Mouse (Mus musculus): ENCODE data around the gene Fah. TPM values are rescaled to one million over a fixed set of nuclear protein-coding genes. Genes with fewer than 3 reads are reported as not detected.

Fah gene
- total RNA-seq (2021) = 10 to 100 TPM; 42.2 to 66.4 TPM
- long read RNA-seq, experiment 1, transcript Fah-201 (14 exons, 1,585 nt) = major isoform, 63 of 81 reads
- long read RNA-seq, experiment 1, partial matches to known transcripts = 12 of 81 reads
- long read RNA-seq, experiment 1, other reads (novel, unspliced or antisense) = 6 of 81 reads
- long read RNA-seq, experiment 2, transcript Fah-201 (14 exons, 1,585 nt) = major isoform, 16 of 25 reads
- long read RNA-seq, experiment 2, partial matches to known transcripts = 6 of 25 reads
- long read RNA-seq, experiment 2, other reads (novel, unspliced or antisense) = 3 of 25 reads

DNA sequence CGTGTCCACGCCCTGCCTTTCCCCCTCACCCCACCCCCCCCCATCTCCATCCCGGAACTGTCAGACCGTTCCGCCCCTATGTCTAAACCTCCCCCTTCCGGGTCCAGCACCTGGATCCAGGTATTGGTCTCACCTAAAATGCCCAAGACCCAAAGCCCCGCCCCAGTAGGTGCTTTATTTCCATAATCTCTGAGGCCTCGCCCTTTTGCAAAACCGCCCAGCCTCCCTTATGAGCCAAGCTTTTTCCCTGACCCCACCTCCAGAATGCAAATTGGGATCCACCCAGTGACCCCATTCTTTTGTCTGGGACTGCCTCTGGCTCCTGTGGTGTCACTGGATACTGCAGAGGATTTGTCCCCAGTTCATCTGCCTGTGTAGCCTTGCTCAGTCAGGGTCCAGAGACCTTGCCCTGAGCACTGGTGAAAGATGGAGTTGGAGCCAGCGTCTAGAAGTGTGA is at the start of gene Fah:
Gene Fah (minus strand): TSS at position 430 of the 457 bp plus-strand sequence.
- DNase-seq = peak; percentile 74 to 80

- DNase-seq = no peak
Observed at GRCm38 (mm10) chr7:84652740-84653139, 46.2 kb upstream of the Fah start.

DNA sequence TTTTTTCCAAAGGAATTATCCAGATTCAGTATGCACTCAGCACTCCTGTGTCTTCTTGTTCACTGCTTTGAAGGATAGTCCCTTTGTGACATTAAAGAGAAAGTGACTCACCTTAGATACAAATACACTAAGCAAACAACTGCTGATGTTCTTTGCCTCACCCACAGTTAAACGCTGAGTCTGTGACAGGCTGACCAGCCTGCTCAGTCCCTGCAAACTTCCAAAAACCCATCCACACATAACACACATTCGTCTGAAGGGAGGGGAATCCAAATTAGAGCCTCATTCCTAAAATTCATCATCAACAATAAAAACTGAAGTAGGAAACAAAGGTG is 45.4 kb upstream of the Fah start:
- DNase-seq = no peak

DNA sequence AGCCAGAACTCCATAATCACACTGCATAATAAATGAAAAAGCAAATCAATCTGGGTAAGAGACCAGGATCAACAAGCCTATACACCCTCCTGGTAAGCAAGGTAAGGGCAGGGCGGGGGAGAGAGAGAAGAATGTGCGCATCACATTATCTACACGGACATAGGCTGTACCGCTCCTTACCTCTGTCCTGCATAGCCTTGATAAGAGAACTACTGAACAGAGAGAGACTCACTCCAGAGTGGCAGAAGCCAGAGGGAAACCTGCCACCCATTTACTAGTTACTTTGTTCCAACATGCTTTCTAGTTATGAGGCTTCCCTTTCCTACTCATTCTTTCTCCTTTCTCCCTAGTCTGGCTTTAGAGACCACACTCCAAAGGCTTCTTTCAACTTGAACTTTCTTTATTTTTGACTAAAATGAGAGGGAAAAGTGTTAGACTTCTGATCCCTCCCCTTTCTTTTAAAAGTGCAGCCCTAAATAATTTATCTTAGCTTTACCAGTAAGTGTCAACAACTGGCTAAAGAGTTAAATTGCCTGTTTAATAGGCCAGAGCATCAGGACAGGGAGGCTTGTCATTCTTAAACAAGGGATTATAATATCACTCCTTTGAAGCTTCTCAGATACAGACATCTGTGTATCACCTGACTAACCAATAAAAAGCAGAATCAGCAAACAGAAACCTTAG is 44.9 kb upstream of the Fah start:
- DNase-seq = no peak

DNA sequence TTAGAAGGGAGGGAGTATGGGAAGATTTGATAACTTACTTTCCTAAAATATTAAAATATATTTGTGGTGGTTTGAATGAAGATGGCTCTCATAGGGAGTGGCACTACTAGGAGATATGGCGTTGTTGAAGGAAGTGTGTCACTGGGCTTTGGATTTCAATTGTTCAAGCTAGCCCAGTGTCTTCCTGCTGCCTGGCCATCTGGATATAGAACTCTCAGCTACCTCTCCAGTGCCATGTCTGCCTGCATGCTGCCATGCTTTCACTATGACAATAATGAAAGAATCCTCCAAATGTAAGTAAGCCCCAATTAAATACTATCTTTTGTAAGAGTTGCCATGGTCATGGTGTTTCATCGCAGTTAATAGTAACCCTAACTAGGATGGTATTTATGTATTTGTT is 42.5 kb upstream of the Fah start:
- no peak for DNase-seq

- no peak for DNase-seq
Observed at GRCm38 (mm10) chr7:84646256-84646655, 39.7 kb upstream of the Fah start.

DNA sequence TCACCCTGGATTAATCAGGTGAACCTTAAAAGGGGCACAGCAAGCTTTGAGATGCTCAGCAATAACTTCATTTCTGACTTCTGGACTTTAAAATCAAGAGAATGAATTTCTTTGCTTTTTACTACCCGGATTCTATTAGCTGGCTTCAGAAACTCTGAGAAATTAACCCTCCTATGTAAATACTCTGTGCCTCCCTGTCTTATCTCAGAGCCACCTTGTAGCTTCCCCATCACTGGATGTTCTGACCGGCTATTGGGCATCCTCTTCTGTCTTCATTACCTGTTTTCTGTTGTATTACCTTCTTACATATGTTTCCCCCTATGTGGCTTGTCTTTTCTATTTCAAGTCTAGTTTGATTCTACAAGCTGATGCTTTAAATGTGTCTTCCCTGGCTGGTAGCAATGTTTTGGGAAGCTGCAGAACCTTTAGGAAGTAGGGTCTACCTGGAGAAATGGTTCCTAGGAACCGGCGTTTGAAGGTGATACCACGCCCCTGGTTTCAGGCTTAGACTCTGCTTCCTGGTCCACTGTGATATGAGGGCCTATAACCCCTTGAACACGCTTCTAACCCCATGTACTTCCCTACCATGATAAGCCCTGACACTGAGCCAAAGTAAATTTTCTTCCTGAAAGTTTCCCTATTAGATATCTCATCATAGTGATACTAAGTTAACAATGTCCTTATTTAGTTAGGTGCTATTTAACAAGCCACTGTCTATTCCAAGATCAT is 36.9 kb upstream of the Fah start:
- DNase-seq = no peak

DNA sequence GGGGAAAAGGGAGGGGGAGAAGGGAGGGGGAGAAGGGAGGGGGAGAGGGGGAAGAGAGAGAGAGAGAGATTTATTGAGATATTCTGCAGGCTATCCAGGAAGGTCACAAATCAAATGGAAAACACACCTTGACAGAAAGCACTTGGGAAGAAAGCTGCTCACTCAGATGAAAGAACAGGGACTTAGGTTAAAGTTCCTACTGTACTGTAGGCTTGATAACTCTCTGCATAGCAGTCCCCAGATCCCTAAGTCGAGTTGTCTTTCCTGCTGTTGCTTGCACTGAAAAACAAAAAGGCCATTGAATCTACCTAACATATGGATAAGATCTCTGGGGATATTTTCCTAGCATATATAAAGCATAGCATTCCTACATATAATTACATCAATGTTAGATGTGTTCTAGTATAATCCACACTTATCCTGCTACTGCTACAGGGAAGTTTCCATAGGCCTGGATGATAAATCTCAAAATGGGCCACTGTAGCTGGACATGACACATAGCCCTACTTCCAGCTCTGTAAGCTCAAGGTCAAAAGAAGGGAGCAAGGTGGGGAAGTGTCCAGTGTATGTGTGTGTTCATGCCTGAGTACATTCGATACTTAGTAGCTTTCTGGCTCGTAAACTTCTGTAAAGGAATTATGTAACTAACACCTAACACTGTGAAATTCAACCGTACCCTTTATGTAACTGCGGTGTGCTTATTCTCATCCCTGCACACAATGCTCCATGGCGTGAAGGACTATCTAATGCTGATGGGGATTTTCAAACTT is 35.8 kb upstream of the Fah start:
- peak in 1 of 2 experiments; percentile 7 for DNase-seq

GRCm38 (mm10) chr7:84636939-84637338 is 30.4 kb upstream of the Fah start:
- DNase-seq = no peak

GRCm38 (mm10) chr7:84631878-84632277 is 25.4 kb upstream of the Fah start:
- DNase-seq = no peak

- no peak for DNase-seq
Observed at GRCm38 (mm10) chr7:84623718-84624117, 17.2 kb upstream of the Fah start.

DNA sequence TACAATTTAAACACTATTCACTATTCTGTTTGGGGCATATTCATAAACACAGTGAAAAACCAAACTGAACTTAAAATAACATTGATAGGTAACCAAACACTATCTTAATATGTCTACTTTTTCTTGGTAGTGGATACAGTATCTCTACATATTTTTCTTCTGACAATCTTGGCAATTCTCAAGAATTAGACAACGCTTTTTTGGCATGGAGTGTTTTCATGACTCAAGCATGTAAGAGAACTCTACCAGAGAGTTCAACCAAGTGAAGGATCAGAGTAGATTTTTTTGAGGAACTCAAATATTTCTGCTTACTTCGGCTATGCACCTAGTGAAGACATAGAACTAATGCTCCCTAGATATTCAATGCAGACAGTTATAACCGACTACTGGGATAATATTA is 14.4 kb upstream of the Fah start:
- no peak for DNase-seq

GRCm38 (mm10) chr7:84618951-84619350 is 12.4 kb upstream of the Fah start:
- no peak for DNase-seq

- no peak for DNase-seq
Observed at GRCm38 (mm10) chr7:84612445-84612844, 5.9 kb upstream of the Fah start.

DNA sequence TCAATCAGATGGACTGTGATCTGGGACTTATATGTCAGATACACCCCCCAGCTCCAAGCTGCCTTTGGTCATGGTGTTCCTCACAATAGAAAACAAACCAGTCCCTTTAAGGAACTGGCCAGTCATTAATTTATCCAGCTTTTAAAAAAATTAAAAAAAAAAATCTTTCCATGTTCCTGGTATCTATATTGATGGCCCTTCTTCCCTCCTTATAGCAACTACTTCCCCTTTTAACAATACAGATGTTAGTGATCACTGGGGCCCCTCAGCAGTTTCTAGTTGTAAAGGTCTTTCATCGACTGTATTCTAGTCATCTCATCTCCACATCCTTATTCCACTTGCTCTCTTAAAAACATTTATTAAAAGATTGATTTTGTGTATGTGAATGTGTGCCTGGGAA is 5.1 kb upstream of the Fah start:
- no peak for DNase-seq

DNA sequence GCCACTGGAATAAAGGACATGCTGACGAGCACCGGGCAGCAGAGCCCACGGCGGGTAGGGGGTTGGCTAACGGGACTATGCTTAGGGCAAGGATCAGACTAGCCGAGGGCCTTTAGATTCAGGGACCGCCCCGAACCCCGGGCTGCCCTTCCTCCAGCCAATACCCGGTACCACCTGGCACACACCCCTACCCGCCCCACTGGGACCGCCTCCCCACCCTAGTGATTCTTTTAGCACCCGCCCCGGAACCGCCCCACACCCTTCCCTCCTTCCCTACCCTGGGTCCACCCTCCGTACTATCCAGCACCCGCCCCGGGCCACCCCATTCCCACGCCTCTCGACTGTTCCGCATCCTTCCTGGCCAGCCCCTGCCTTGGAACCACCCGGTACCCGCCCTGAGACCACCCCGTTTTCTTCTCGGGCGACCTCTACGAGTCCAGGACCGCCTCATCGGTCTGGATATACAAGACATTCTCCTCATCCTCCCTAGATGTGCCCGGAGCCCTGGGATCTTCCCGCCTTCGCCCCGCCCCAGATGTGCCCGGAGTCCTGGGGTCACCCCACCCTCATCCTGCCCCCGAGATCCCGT is 724 bp downstream of the Fah start:
- DNase-seq = peak; percentile 94

DNA sequence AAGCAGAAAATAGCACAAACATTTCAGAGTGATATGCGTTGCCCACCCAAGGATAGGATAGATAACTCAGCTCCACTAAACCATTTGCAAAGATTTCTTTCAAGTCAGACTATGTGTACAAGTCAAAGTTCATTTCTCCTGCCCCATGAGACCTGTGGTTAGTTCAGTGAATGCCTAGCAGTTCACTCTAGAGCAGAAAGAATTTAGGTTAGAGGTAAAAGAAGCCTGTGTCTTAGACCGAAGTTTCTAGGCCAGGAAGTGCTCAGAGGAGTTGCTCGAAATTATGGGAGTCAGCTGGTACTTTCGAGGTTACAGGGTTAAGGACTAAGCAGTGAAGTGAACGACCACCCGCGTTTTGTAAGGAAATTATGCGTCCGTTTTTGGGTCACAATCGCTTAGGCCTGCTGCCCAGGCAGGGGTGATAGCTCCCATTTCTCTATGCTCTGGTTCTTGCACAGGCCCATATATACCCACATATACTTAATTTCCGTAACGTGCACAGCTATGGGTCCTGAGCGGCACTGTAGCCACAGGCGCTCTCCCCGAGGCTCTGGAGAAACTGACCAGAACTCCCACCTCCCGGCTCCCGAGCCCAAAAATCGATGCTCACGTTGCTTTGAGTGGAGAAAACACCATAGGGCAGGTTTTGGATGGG is 1.4 kb downstream of the Fah start:
- peak in 1 of 2 experiments; percentile 5 for DNase-seq

GRCm38 (mm10) chr7:84604501-84604900 is 2.0 kb downstream of the Fah start:
- DNase-seq = peak in 1 of 2 experiments; percentile 13

- DNase-seq = no peak
Observed at GRCm38 (mm10) chr7:84601331-84601730, 5.2 kb downstream of the Fah start.

- DNase-seq = no peak
Observed at GRCm38 (mm10) chr7:84600631-84601030, 5.9 kb downstream of the Fah start.

DNA sequence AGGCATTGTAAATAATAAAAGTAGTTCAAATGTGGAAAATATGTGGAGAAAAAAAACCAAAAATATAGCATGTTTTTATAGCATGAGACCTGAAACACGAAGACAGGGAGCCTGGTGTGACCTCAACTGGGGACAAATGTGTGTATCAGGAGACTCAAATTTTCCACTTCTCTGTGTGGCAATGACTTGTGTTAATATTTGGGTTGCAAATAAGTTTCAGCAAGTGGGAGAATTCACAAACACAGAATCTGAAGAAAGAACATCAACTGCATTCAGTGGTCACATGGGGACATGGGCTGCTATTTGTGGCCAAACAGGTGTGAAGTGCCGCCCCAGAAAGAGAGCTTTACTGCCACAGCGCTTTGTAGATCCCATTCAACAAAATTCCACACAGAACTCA is 9.9 kb downstream of the Fah start:
- DNase-seq = no peak

DNA sequence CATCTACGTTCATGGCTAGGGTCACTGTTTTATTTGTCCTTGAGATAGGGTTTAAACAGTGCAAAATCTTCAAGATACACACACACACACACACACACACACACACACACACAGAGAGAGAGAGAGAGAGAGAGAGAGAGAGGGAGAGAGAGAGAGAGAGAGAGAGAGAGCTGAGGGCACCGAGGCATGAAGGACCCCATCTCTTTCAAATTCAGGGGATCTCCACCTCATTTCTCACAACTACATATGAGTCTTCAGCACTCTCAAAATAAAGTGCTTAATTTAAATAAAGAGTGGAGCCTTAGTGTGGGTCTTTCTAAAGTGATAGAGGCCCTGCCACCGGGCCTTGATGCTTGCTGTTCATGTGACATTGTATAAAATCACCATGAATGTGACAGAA is 10.5 kb downstream of the Fah start:
- DNase-seq = no peak

Data from adrenal gland, postnatal 36 days (tissue).